In genomic region chr10:38979699-38980098, GRCm38 (mm10) we compare ENCODE assay signal across 32 mouse cellular contexts. TPM values are rescaled to one million over a fixed set of nuclear protein-coding genes. Genes with fewer than 3 reads are reported as not detected.
DNase-seq lines count a peak whose midpoint lies in the region; ATAC-seq and TF ChIP-seq lines count a peak whose summit lies in the region.
"Had no signal": no experiment of that assay in that cellular context is flagged by ENCODE, and none has a peak within 500 bp of the region (broad histone marks: within the 10 kb centered on the region; RNA-seq: fewer than 3 reads in every experiment).

No protein-coding gene starts in this region.

- H3K4me2 ChIP-seq in heart, embryonic 13.5 days = no peak overlapping the region
- H3K4me2 ChIP-seq: embryonic facial prominence, embryonic 12.5 days; forebrain, embryonic 15.5 days; hindbrain, embryonic 12.5 days; intestine, embryonic 15.5 days; liver, embryonic 15.5 days; lung, embryonic 14.5 days; midbrain, embryonic 15.5 days; neural tube, embryonic 15.5 days; stomach, embryonic 15.5 days had no signal

- H3K36me3 ChIP-seq in heart, embryonic 13.5 days = peaks cover 24% of the 10 kb centered on the region
- no peaks in the 10 kb centered on the region for H3K36me3 ChIP-seq in kidney, adult 2 months (ENCODE audit: control insufficient read depth, insufficient read depth, low read length)
- H3K36me3 ChIP-seq: embryonic facial prominence, embryonic 12.5 days; forebrain, embryonic 10.5 days; forebrain, embryonic 15.5 days; hindbrain, embryonic 12.5 days; intestine, embryonic 15.5 days; liver, embryonic 15.5 days; midbrain, embryonic 10.5 days; midbrain, embryonic 15.5 days; neural tube, embryonic 15.5 days; stomach, embryonic 15.5 days had no signal

- TF ChIP-seq POLR2A in kidney, adult 2 months (IDR thresholded peaks at IDR 0.05; ENCODE audit: low read depth, low read length) = no peak

- H3K9me3 ChIP-seq in heart, embryonic 13.5 days = no peaks in the 10 kb centered on the region
- H3K9me3 ChIP-seq: embryonic facial prominence, embryonic 12.5 days; forebrain, embryonic 10.5 days; forebrain, embryonic 15.5 days; hindbrain, embryonic 12.5 days; intestine, embryonic 15.5 days; liver, embryonic 15.5 days; midbrain, embryonic 10.5 days; midbrain, embryonic 15.5 days; neural tube, embryonic 15.5 days; stomach, embryonic 15.5 days had no signal

- H3K27ac ChIP-seq in heart, embryonic 13.5 days (replicated peaks) = peak overlapping the region; percentile 42; the same call in 1 of the 2 replicates
- H3K27ac ChIP-seq in kidney, adult 2 months (ENCODE audit: insufficient read depth, low read depth, low read length) = peak overlapping the region; percentile 60; the same call in 1 of the 2 replicates
- peak overlapping the region; percentile 37 for H3K27ac ChIP-seq in brown adipose tissue, adult 24 weeks (replicated peaks; ENCODE audit: low read depth, low read length)
- H3K27ac ChIP-seq: embryonic facial prominence, embryonic 12.5 days; forebrain, embryonic 10.5 days; forebrain, embryonic 15.5 days; hindbrain, embryonic 12.5 days; hindbrain, postnatal 0 days; intestine, embryonic 15.5 days; liver, embryonic 15.5 days; midbrain, embryonic 10.5 days; midbrain, embryonic 15.5 days; neural tube, embryonic 15.5 days; stomach, embryonic 15.5 days had no signal

- WGBS in heart, embryonic 13.5 days = 62% methylated on average over 5 of the region's 5 CpGs
- WGBS in kidney, adult 2 months = 61% methylated on average over 5 of the region's 5 CpGs

- no peak overlapping the region for H3K4me3 ChIP-seq in heart, embryonic 13.5 days
- H3K4me3 ChIP-seq in kidney, adult 2 months (ENCODE audit: insufficient read depth, low read depth, low read length) = no peak overlapping the region
- no peak overlapping the region for H3K4me3 ChIP-seq in brown adipose tissue, adult 24 weeks (ENCODE audit: insufficient read depth, low read depth, low read length)
- H3K4me3 ChIP-seq: embryonic facial prominence, embryonic 12.5 days; forebrain, embryonic 10.5 days; forebrain, embryonic 15.5 days; hindbrain, embryonic 12.5 days; intestine, embryonic 15.5 days; liver, embryonic 15.5 days; midbrain, embryonic 10.5 days; midbrain, embryonic 15.5 days; neural tube, embryonic 15.5 days; stomach, embryonic 15.5 days had no signal

- no peak overlapping the region for H3K9ac ChIP-seq in heart, embryonic 13.5 days
- H3K9ac ChIP-seq: embryonic facial prominence, embryonic 12.5 days; forebrain, embryonic 15.5 days; hindbrain, embryonic 12.5 days; intestine, embryonic 15.5 days; liver, embryonic 15.5 days; lung, embryonic 14.5 days; midbrain, embryonic 15.5 days; neural tube, embryonic 15.5 days; stomach, embryonic 15.5 days had no signal

- DNase-seq in heart, postnatal 36 days = no peak
- peak; percentile 69 for DNase-seq in kidney, adult 2 months
- DNase-seq in kidney, adult 18-20 months = no peak
- DNase-seq in brain, adult 2 months (ENCODE audit: low read depth, low spot score) = peak; percentile 19
- no peak for DNase-seq in Muller cell, postnatal 12 days (ENCODE audit: inconsistent ontology term)
- DNase-seq: adrenal gland, adult 8-10 months; B cell, adult 2 months; cerebellum, adult 11 months; cerebellum, adult 9-10 months; cerebellum, postnatal 36 days; embryo, embryonic 11 days; kidney, postnatal 10 days; layer of hippocampus, adult 9-11 months; lung, embryonic 14.5 days; retina, postnatal 1 day; right cerebral cortex, postnatal 14 days; thymus, adult 2 months; thymus, postnatal 36 days had no signal

- peaks cover 65% of the 10 kb centered on the region for H3K4me1 ChIP-seq in heart, embryonic 13.5 days
- no peaks in the 10 kb centered on the region for H3K4me1 ChIP-seq in kidney, adult 2 months (ENCODE audit: control insufficient read depth, insufficient read depth, low read length)
- H3K4me1 ChIP-seq in brown adipose tissue, adult 24 weeks (ENCODE audit: control insufficient read depth, insufficient read depth, insufficient read length, low read length) = peaks cover 27% of the 10 kb centered on the region; the same call in 1 of the 2 replicates
- H3K4me1 ChIP-seq: forebrain, embryonic 10.5 days; forebrain, embryonic 15.5 days; hindbrain, embryonic 12.5 days; liver, embryonic 15.5 days had no signal

- no peak for ATAC-seq in heart, embryonic 13.5 days (ENCODE audit: extremely low read depth, insufficient number of reproducible peaks, low FRiP score, low TSS enrichment)
- ATAC-seq: forebrain, embryonic 15.5 days; hindbrain, postnatal 0 days; intestine, embryonic 15.5 days; midbrain, embryonic 15.5 days had no signal

- no peaks in the 10 kb centered on the region for H3K27me3 ChIP-seq in heart, embryonic 13.5 days (replicated peaks)
- H3K27me3 ChIP-seq in kidney, adult 2 months (replicated peaks; ENCODE audit: control insufficient read depth, insufficient read depth, low read length) = no peaks in the 10 kb centered on the region
- H3K27me3 ChIP-seq: embryonic facial prominence, embryonic 12.5 days; forebrain, embryonic 15.5 days; hindbrain, embryonic 12.5 days; intestine, embryonic 15.5 days; liver, embryonic 15.5 days; midbrain, embryonic 15.5 days; neural tube, embryonic 15.5 days; stomach, embryonic 15.5 days had no signal

- intact Hi-C loops in heart, postnatal 36 days (cut with DNase I) = loop anchor here (5.0 kb wide), 1 partner anchor 97 kb away; no protein-coding TSS in a partner anchor

- TF ChIP-seq CTCF in kidney, adult 2 months (conservative IDR thresholded peaks at IDR 0.05; ENCODE audit: insufficient read depth, insufficient read length, low read depth, low read length) = no peak

RNA-seq across cellular contexts. Expression of gene Lama4, which starts 14.4 kb away (rescaled TPM):
- 105 and 110 TPM in 2 replicates for polyA plus RNA-seq in heart, embryonic 13.5 days (2015; fragmentation: Nextera tagmentation; extraction: Ambion mirVana)
- total RNA-seq in heart, postnatal 36 days (2021) = 10 to 100 TPM; 65.8 to 75.2 TPM
- 8.1 and 9.0 TPM in 2 replicates for polyA plus RNA-seq in kidney, adult 2 months (2012; rRNA removed)
- polyA plus RNA-seq in brown adipose tissue, adult 24 weeks (2012; ENCODE audit: insufficient read depth, insufficient read length, missing spikeins) = 35.4 and 58.9 TPM in 2 replicates
- total RNA-seq: megakaryocyte progenitor cell, adult 5-6 weeks had no signal

Comparison
In these comparisons a context has a peak if more than half of its experiments do, and no peak if none do; other contexts are left out.
1. DNase-seq: peak in kidney, adult 2 months (single experiment) and brain, adult 2 months (single experiment); none in heart, postnatal 36 days (0 of 2), kidney, adult 18-20 months (single experiment) and Muller cell, postnatal 12 days (single experiment).
2. Peak in every context shown above with its lines, with median percentiles within 50 percentile points of each other: H3K27ac ChIP-seq.